Comparison of ENCODE assay signal across 15 mouse cellular contexts in genomic region chr4:141014114-141014513, GRCm38 (mm10).
"Had no signal": no experiment of that assay in that cellular context is flagged by ENCODE, and none has a peak within 500 bp of the region (broad histone marks: within the 10 kb centered on the region; RNA-seq: fewer than 3 reads in every experiment).

No protein-coding gene starts in this region.

- ATAC-seq: lung, postnatal 0 days; midbrain, embryonic 16.5 days had no signal

- H3K9me3 ChIP-seq: limb, embryonic 13.5 days; liver, embryonic 15.5 days; midbrain, embryonic 10.5 days; neural tube, embryonic 15.5 days had no signal

- H3K27me3 ChIP-seq: limb, embryonic 13.5 days; neural tube, embryonic 15.5 days had no signal

- H3K36me3 ChIP-seq: liver, embryonic 15.5 days had no signal

- H3K4me3 ChIP-seq: left cerebral cortex, adult 2 months; limb, embryonic 13.5 days; liver, embryonic 15.5 days; midbrain, embryonic 10.5 days; neural tube, embryonic 15.5 days had no signal

- DNase-seq: kidney, postnatal 25 days; lung, adult 2 months; lung, postnatal 36 days; right cerebral cortex, adult 18-20 months; right cerebral cortex, postnatal 25 days; thymus, postnatal 4 days had no signal

- H3K9ac ChIP-seq: limb, embryonic 13.5 days; liver, embryonic 15.5 days; neural tube, embryonic 15.5 days had no signal

- H3K27ac ChIP-seq: left cerebral cortex, adult 2 months; limb, embryonic 13.5 days; liver, embryonic 15.5 days; midbrain, embryonic 10.5 days; neural tube, embryonic 15.5 days; stomach, postnatal 0 days had no signal

- H3K4me2 ChIP-seq: limb, embryonic 13.5 days; liver, embryonic 11.5 days; liver, embryonic 15.5 days; neural tube, embryonic 15.5 days had no signal
